Mouse (Mus musculus) testis, adult 2 months (tissue): ENCODE results near the gene Art2b. TPM values are rescaled to one million over a fixed set of nuclear protein-coding genes. Genes with fewer than 3 reads are reported as not detected.
"Not testable (repeated sequence)": the region's sequence is repeated elsewhere in the genome, so short reads cannot be mapped to it uniquely, and the experiment has no call there.

Experiments
- H3K27ac ChIP-seq: fragments of 200-500 bp; 2 replicates; pipeline ENCODE4 v1.5.1; 2012; ENCODE audit warnings: low read depth, low read length; ENCODE audit not compliant: control insufficient read depth, insufficient read depth
- H3K27me3 ChIP-seq: fragments of 200-500 bp; 2 replicates; pipeline ENCODE4 v1.6.1; 2012; ENCODE audit warnings: mild to moderate bottlenecking, low read length, moderate library complexity; ENCODE audit not compliant: control insufficient read depth, insufficient read depth
- H3K36me3 ChIP-seq: fragments of 200-500 bp; 2 replicates; pipeline ENCODE4 v1.6.1; 2012; ENCODE audit warnings: mild to moderate bottlenecking, low read length; ENCODE audit not compliant: control insufficient read depth, insufficient read depth
- H3K4me1 ChIP-seq: fragments of 200-500 bp; 2 replicates; pipeline ENCODE4 v1.6.1; 2012; ENCODE audit warnings: low read length; ENCODE audit not compliant: control insufficient read depth, insufficient read depth
- H3K4me3 ChIP-seq: fragments of 200-500 bp; 2 replicates; pipeline ENCODE4 v1.5.1; 2012; ENCODE audit warnings: low read depth, mild to moderate bottlenecking, low read length, moderate library complexity, mixed read lengths; ENCODE audit not compliant: control insufficient read depth
- CTCF ChIP-seq: fragments of 200-500 bp; IDR thresholded peaks from 2 replicates; pipeline ENCODE4 v1.5.1; 2012; ENCODE audit warnings: low read depth, mild to moderate bottlenecking, inconsistent platforms, low read length, moderate library complexity; ENCODE audit not compliant: control insufficient read depth, insufficient read depth, insufficient replicate concordance
- POLR2A ChIP-seq: fragments of 200-500 bp; IDR thresholded peaks from 2 replicates; pipeline ENCODE4 v1.6.1; 2012; ENCODE audit warnings: low read depth, mild to moderate bottlenecking, inconsistent platforms, low read length, moderate library complexity; ENCODE audit not compliant: control insufficient read depth
- polyA plus RNA-seq: library from polyadenylated mRNA; depleted of rRNA; stranded (reverse); fragments of >200 nt; gene quantifications from 2 replicates; pipeline ENCODE4 v1.2.3, GENCODE M21; 2012

The Art2b gene
- polyA plus RNA-seq, 1 experiment: 0.04 TPM

GRCm38 (mm10) chr7:101618273-101618672 is 32.9 kb upstream of the Art2b start:
- Histone ChIP-seq H3K27me3 (no peaks in the 10 kb centered on the region), H3K36me3 (no peaks in the 10 kb centered on the region), H3K27ac (no peak overlapping the region), H3K4me1 (no peaks in the 10 kb centered on the region), H3K4me3 (no peak overlapping the region)
- no peak for TF ChIP-seq CTCF
- no peak for TF ChIP-seq POLR2A

- H3K4me3 ChIP-seq: no peak overlapping the region
- TF ChIP-seq CTCF (no peak), POLR2A (no peak)
- no peaks in the 10 kb centered on the region for H3K4me1 ChIP-seq
- no peak overlapping the region for H3K27ac ChIP-seq
- no peaks in the 10 kb centered on the region for H3K27me3 ChIP-seq
- H3K36me3 ChIP-seq: no peaks in the 10 kb centered on the region
Measured at GRCm38 (mm10) chr7:101617438-101618165, 32.2 kb upstream of the Art2b start.

GRCm38 (mm10) chr7:101616136-101616835 is 30.9 kb upstream of the Art2b start:
- Histone ChIP-seq H3K4me1 (no peaks in the 10 kb centered on the region), H3K4me3 (no peak overlapping the region), H3K27me3 (no peaks in the 10 kb centered on the region), H3K27ac (no peak overlapping the region), H3K36me3 (no peaks in the 10 kb centered on the region)
- TF ChIP-seq POLR2A (no peak), CTCF (no peak)

GRCm38 (mm10) chr7:101615406-101615805 is 30.0 kb upstream of the Art2b start:
- H3K36me3 ChIP-seq: no peaks in the 10 kb centered on the region
- TF ChIP-seq CTCF: no peak
- TF ChIP-seq POLR2A: no peak
- H3K4me1 ChIP-seq: no peaks in the 10 kb centered on the region
- no peak overlapping the region for H3K27ac ChIP-seq
- H3K27me3 ChIP-seq: no peaks in the 10 kb centered on the region
- H3K4me3 ChIP-seq: no peak overlapping the region

- not testable (repeated sequence) for H3K27ac ChIP-seq, H3K4me3 ChIP-seq, H3K36me3 ChIP-seq, H3K4me1 ChIP-seq, H3K27me3 ChIP-seq
Measured at GRCm38 (mm10) chr7:101612786-101613527, 27.6 kb upstream of the Art2b start.

GRCm38 (mm10) chr7:101607845-101608244 is 22.4 kb upstream of the Art2b start:
- Histone ChIP-seq H3K27ac (no peak overlapping the region), H3K4me3 (no peak overlapping the region), H3K4me1 (no peaks in the 10 kb centered on the region), H3K27me3 (no peaks in the 10 kb centered on the region), H3K36me3 (no peaks in the 10 kb centered on the region)
- TF ChIP-seq CTCF (no peak), POLR2A (no peak)

GRCm38 (mm10) chr7:101600406-101600805 is 15.0 kb upstream of the Art2b start:
- Histone ChIP-seq H3K27me3 (no peaks in the 10 kb centered on the region), H3K27ac (no peak overlapping the region), H3K36me3 (no peaks in the 10 kb centered on the region), H3K4me3 (no peak overlapping the region), H3K4me1 (no peaks in the 10 kb centered on the region)
- no peak for TF ChIP-seq POLR2A
- no peak for TF ChIP-seq CTCF
